Mouse (Mus musculus) cerebellum, adult 8-10 months (tissue): ENCODE measurements at regions not wholly inside any gene's neighbourhood (a gene's known extent, or its start where the extent isn't known, plus 50 kb on each side); places are given as distances from the start of the nearest gene placed in this dataset.

Experiments
- DNase-seq: peaks from one replicate; pipeline ENCODE4 v3.0.0; 2022

DNA sequence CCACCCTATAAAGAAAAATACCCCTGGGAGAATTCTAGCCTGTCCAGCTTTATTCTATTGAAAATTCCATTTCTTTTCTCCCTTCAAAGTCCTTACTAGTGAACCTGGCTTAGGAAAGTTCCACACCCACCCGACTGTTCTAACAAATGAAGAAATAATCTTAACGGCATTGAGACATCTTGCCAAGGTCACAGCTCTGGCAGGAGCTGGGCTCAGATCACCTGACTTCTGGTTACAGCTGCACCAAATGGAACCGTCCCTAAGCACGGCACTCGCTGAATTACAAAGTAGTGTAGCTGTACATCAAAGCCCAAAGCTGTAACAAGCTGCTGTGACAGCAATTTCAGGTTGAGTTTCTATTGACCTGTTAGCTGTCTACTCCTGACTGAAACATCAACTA lies 74.2 kb upstream of the Gm6657 start:
- no peak for DNase-seq

- DNase-seq, result no peak
Observed at GRCm38 (mm10) chr12:78129130-78129845, 64.8 kb upstream of the Gm6657 start.

DNA sequence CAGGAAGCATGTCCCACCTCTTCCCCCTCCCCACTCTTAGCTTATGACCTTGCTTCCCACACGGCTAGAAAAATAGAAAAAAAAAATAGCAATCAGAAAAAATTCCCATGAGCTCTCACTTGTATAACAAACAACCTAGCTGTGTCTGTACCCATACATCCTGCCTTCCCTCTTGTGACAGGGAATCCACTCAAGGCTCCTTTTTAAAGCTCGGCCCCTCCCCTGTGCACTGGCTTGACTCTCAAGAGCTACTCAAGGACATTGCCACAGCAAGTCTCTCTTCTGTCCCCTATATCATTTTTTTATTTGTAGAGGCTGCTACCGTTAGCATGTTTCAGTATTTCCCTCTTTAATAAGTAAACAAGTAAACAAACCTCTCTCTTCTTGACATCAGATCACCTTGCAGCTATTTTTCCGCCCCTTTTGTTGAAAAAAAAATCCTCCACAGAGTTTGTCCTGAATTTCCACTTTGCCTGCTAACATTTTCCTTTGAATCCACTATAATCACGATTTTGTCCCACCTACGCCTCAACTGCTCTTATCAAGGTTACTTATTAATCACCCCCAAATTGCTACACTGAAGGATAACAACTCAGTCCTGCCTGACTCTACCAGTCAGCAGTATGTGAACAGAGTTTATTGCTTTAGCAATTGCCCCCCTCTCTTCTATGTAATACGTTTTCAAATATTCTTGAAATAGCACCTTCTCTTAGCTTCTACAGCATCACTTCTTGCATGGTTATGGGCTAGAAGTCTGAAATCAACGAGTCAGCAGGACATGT lies 61.8 kb upstream of the Gm6657 start:
- no peak for DNase-seq

- peak; percentile 11 for DNase-seq
Observed at GRCm38 (mm10) chr12:78133341-78133740, 60.7 kb upstream of the Gm6657 start.

DNA sequence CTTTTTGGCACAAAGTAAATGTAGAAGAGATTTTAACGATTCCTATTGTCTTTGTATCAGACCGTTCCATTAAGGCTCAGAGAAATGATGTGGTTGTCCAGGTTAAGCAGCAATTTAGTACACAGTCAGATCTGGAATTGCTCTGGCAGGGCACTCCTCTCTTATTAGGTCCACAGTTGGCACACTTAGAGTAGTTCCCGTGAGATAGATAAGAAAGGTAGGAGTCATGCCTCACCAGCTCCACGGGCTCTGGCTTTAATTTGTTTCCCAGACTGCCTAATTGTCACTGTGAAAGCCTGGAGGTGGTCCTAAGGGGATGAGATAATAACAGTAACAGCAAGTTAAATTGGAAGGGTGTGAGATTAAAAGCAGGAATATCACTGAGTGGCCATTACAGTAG lies 60.1 kb upstream of the Gm6657 start:
- DNase-seq, result no peak

GRCm38 (mm10) chr12:78137196-78137595 lies 56.8 kb upstream of the Gm6657 start:
- DNase-seq, result no peak

DNA sequence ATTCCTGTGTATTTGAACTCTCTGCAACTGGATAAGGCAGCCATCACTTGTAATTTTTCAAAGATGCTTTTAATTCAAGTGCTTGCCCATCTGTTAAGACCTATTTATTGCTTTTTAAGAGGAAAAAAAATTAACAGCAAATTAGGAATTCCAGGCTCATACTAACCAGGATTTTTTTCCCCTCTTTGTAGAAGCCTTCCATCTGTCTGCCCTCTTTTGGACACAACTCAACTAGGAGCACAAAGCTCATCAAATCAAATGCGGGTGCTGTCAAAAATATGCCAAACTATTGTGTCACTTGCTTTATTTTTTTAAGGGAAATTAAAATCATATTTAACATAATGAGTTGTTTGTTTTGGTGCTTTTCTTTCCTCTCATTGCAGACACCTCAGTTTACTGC lies 55.6 kb upstream of the Gm6657 start:
- no peak for DNase-seq
